13 mouse cellular contexts compared by ENCODE assay signal in genomic region chr2:71531990-71532970, GRCm38 (mm10). TPM values are rescaled to one million over a fixed set of nuclear protein-coding genes. Genes with fewer than 3 reads are reported as not detected.
DNase-seq lines count a peak whose midpoint lies in the region; ATAC-seq and TF ChIP-seq lines count a peak whose summit lies in the region.
"Had no signal": no experiment of that assay in that cellular context is flagged by ENCODE, and none has a peak within 500 bp of the region (broad histone marks: within the 10 kb centered on the region; RNA-seq: fewer than 3 reads in every experiment).

No protein-coding gene starts in this region.

- H3K36me3 ChIP-seq in kidney, adult 2 months (ENCODE audit: control insufficient read depth, insufficient read depth, low read length): no peaks in the 10 kb centered on the region
- no peaks in the 10 kb centered on the region for H3K36me3 ChIP-seq in neural tube, embryonic 11.5 days (ENCODE audit: control insufficient read depth, insufficient read depth, low read length)
- H3K36me3 ChIP-seq: heart, embryonic 15.5 days had no signal

- H3K4me3 ChIP-seq in kidney, adult 2 months (ENCODE audit: insufficient read depth, low read depth, low read length): no peak overlapping the region
- H3K4me3 ChIP-seq in neural tube, embryonic 11.5 days (ENCODE audit: low read depth, low read length): no peak overlapping the region
- H3K4me3 ChIP-seq: heart, embryonic 15.5 days had no signal

- H3K4me2 ChIP-seq in neural tube, embryonic 11.5 days (ENCODE audit: low read depth): no peak overlapping the region
- H3K4me2 ChIP-seq: heart, embryonic 15.5 days had no signal

- no peak for ATAC-seq in neural tube, embryonic 11.5 days (ENCODE audit: insufficient read depth, low FRiP score, low TSS enrichment)

- no peak for TF ChIP-seq CTCF in kidney, adult 2 months (conservative IDR thresholded peaks at IDR 0.05; ENCODE audit: insufficient read depth, insufficient read length, low read depth, low read length)

- no peaks in the 10 kb centered on the region for H3K4me1 ChIP-seq in kidney, adult 2 months (ENCODE audit: control insufficient read depth, insufficient read depth, low read length)
- H3K4me1 ChIP-seq in neural tube, embryonic 11.5 days (ENCODE audit: control insufficient read depth, insufficient read depth, low read length): peaks cover 11% of the 10 kb centered on the region; the same call in 1 of the 2 replicates

- TF ChIP-seq POLR2A in kidney, adult 2 months (IDR thresholded peaks at IDR 0.05; ENCODE audit: low read depth, low read length): no peak

- peaks cover 23% of the 10 kb centered on the region for H3K27me3 ChIP-seq in kidney, adult 2 months (replicated peaks; ENCODE audit: control insufficient read depth, insufficient read depth, low read length)
- H3K27me3 ChIP-seq in neural tube, embryonic 11.5 days (ENCODE audit: control insufficient read depth, insufficient read depth, low read length): peaks cover 91% of the 10 kb centered on the region

- no peaks in the 10 kb centered on the region for H3K9me3 ChIP-seq in neural tube, embryonic 11.5 days (ENCODE audit: control insufficient read depth, low read length)
- H3K9me3 ChIP-seq: heart, embryonic 15.5 days had no signal

- peak; percentile 29 for DNase-seq in kidney, adult 2 months
- no peak for DNase-seq in kidney, postnatal 10 days
- peak; percentile 52 for DNase-seq in embryo, embryonic 10.5 days (ENCODE audit: low spot score)
- peak; percentile 39 for DNase-seq in induced T-regulatory cell, adult 2 months (ENCODE audit: low read depth)
- peak; percentile 50 for DNase-seq in neural tube, embryonic 11.5 days (ENCODE audit: low spot score)
- DNase-seq in spleen, postnatal 10 days (ENCODE audit: low spot score in 2 of 2): no peak
- DNase-seq in gastrocnemius, adult 18-20 months (ENCODE audit: low spot score): no peak
- DNase-seq in layer of hippocampus, postnatal 10 days (ENCODE audit: low spot score in 2 of 2): no peak
- DNase-seq: lung, adult 2 months; thymus, adult 2 months had no signal

- no peak overlapping the region for H3K9ac ChIP-seq in neural tube, embryonic 11.5 days (ENCODE audit: low read length)
- H3K9ac ChIP-seq: heart, embryonic 15.5 days had no signal

- WGBS in kidney, adult 2 months: 4% methylated on average over 43 of the region's 43 CpGs
- under 1% methylated on average over 43 of the region's 43 CpGs for WGBS in neural tube, embryonic 11.5 days

- no peak overlapping the region for H3K27ac ChIP-seq in kidney, adult 2 months (ENCODE audit: insufficient read depth, low read depth, low read length)
- no peak overlapping the region for H3K27ac ChIP-seq in neural tube, embryonic 11.5 days (ENCODE audit: low read depth, low read length)
- H3K27ac ChIP-seq: heart, embryonic 15.5 days had no signal

RNA-seq across cellular contexts. Expression of gene Dlx1, which starts 4.4 kb away (rescaled TPM):
- polyA plus RNA-seq in kidney, adult 2 months (2012; rRNA removed): 0.16 TPM in 1 of 2 replicates, not detected in the other
- polyA plus RNA-seq in neural tube, embryonic 11.5 days (2014; fragmentation: Nextera tagmentation; extraction: Ambion mirVana): 1.2 and 2.5 TPM in 2 replicates
- total RNA-seq in gastrocnemius, adult 18-20 months (2021): not detected
- total RNA-seq in layer of hippocampus, postnatal 10 days (2021): 10 to 100 TPM; 25.5 to 29.3 TPM

RNA-seq across cellular contexts. Expression of gene Dlx2, which starts 14.3 kb away (rescaled TPM):
- polyA plus RNA-seq in kidney, adult 2 months (2012; rRNA removed): not detected in 2 replicates
- polyA plus RNA-seq in neural tube, embryonic 11.5 days (2014; fragmentation: Nextera tagmentation; extraction: Ambion mirVana): 2.2 TPM in 2 replicates
- total RNA-seq in gastrocnemius, adult 18-20 months (2021): not detected
- total RNA-seq in layer of hippocampus, postnatal 10 days (2021): 1 to 10 TPM; 7.7 to 8.6 TPM
- total RNA-seq: MEL; neutrophil, adult 5-6 weeks had no signal

Comparison
In these comparisons a context has a peak if more than half of its experiments do, and no peak if none do; other contexts are left out.
1. DNase-seq: peak in kidney, adult 2 months (single experiment), embryo, embryonic 10.5 days (single experiment), induced T-regulatory cell, adult 2 months (single experiment) and neural tube, embryonic 11.5 days (single experiment); none in kidney, postnatal 10 days (single experiment), spleen, postnatal 10 days (0 of 2), gastrocnemius, adult 18-20 months (single experiment) and layer of hippocampus, postnatal 10 days (0 of 2).
2. RNA of gene Dlx1, which starts 4.4 kb away (total RNA-seq): 25.5 to 29.3 TPM in layer of hippocampus, postnatal 10 days; not detected in gastrocnemius, adult 18-20 months; every median in the first group is over 10 times any median in the second.
3. RNA of gene Dlx2, which starts 14.3 kb away (total RNA-seq): 7.7 to 8.6 TPM in layer of hippocampus, postnatal 10 days; not detected in gastrocnemius, adult 18-20 months; every median in the first group is over 4 times any median in the second.